Mouse (Mus musculus) CH12.LX (cell line): ENCODE results near the gene Prss30. TPM values are rescaled to one million over a fixed set of nuclear protein-coding genes. Genes with fewer than 3 reads are reported as not detected.

Source experiments
- DNase-seq: peaks from one replicate; pipeline ENCODE4 v3.0.0-alpha.2; 2013; ENCODE audit errors: extremely low read depth
- H3K27ac ChIP-seq: 2 replicates; pipeline ENCODE4 v1.5.1; 2012; ENCODE audit warnings: low read depth, mild to moderate bottlenecking, control low read depth, moderate library complexity; ENCODE audit not compliant: insufficient read depth
- H3K27me3 ChIP-seq: replicated peaks from 2 replicates; pipeline ENCODE3; 2012; ENCODE audit warnings: inconsistent platforms
- H3K36me3 ChIP-seq, 2 experiments: replicated peaks in 1 of 2; 2 replicates each; pipeline versions ENCODE3 to v1.6.1; 2012; ENCODE audit warnings: inconsistent platforms in 1 of 2, low read length in 1 of 2, mild to moderate bottlenecking in 1 of 2, mixed read lengths in 1 of 2, moderate library complexity in 1 of 2; ENCODE audit not compliant: control insufficient read depth in 1 of 2, insufficient read depth in 1 of 2
- H3K4me1 ChIP-seq, 2 experiments: 2 replicates each; pipeline ENCODE4 v1.6.1; 2012; ENCODE audit warnings: inconsistent platforms in 1 of 2, moderate library complexity in 1 of 2; ENCODE audit not compliant: insufficient read depth in 2 of 2, control insufficient read depth in 1 of 2
- H3K4me2 ChIP-seq: 2 replicates; pipeline ENCODE4 v1.6.1; 2012; ENCODE audit warnings: low read depth, mild to moderate bottlenecking, control low read depth; ENCODE audit not compliant: poor library complexity, insufficient read depth, severe bottlenecking
- H3K4me3 ChIP-seq, 3 experiments: fragments of 150-350 bp in 1 of 3; sonication (generic) in 1 of 3; replicated peaks in 1 of 3; 2 replicates each; pipeline versions ENCODE3 to v1.5.1; 2011 to 2012; ENCODE audit warnings: low read depth in 2 of 3, low read length in 2 of 3, mild to moderate bottlenecking in 2 of 3, moderate library complexity in 2 of 3, control low read depth in 1 of 3, improper control_type of control experiment in 1 of 3, inconsistent platforms in 1 of 3, mixed read lengths in 1 of 3; ENCODE audit not compliant: poor library complexity in 1 of 3
- H3K79me2 ChIP-seq: replicated peaks from 2 replicates; pipeline ENCODE4 v1.6.1; 2012; ENCODE audit warnings: mild to moderate bottlenecking, moderate library complexity; ENCODE audit not compliant: control insufficient read depth, poor library complexity, insufficient read depth, severe bottlenecking; ENCODE audit errors: extremely low read depth
- H3K9ac ChIP-seq: 2 replicates; pipeline ENCODE4 v1.6.1; 2012; ENCODE audit warnings: low read depth, mild to moderate bottlenecking, control low read depth, moderate library complexity; ENCODE audit not compliant: insufficient read depth
- H3K9me3 ChIP-seq: replicated peaks from 2 replicates; pipeline ENCODE3; 2012; ENCODE audit warnings: low read length, inconsistent platforms, mixed read lengths
- CHD2 ChIP-seq: IDR thresholded peaks from 2 replicates; pipeline ENCODE4 v1.6.1; 2011; ENCODE audit warnings: low read length, improper control_type of control experiment
- EP300 ChIP-seq: IDR thresholded peaks from 2 replicates; pipeline ENCODE4 v1.6.1; 2011; ENCODE audit warnings: low read length, improper control_type of control experiment
- ETS1 ChIP-seq: conservative IDR thresholded peaks from 2 replicates; pipeline ENCODE4 v1.6.1; 2012; ENCODE audit warnings: low read depth, mild to moderate bottlenecking, inconsistent platforms, low read length, improper control_type of control experiment, moderate library complexity
- IRF4 ChIP-seq: IDR thresholded peaks from 2 replicates; pipeline ENCODE4 v1.6.1; 2014; ENCODE audit warnings: low read depth, mild to moderate bottlenecking, inconsistent platforms, low read length, improper control_type of control experiment
- JUN ChIP-seq: IDR thresholded peaks from 2 replicates; pipeline ENCODE4 v1.6.1; 2011; ENCODE audit warnings: low read depth, mild to moderate bottlenecking, low read length, improper control_type of control experiment, moderate library complexity; ENCODE audit not compliant: insufficient read depth
- JUND ChIP-seq: conservative IDR thresholded peaks from 2 replicates; pipeline ENCODE4 v1.6.1; 2011; ENCODE audit warnings: low read depth, low read length, improper control_type of control experiment
- KAT2A ChIP-seq: IDR thresholded peaks from 2 replicates; pipeline ENCODE4 v1.6.1; 2012; ENCODE audit warnings: low read length, improper control_type of control experiment, inconsistent platforms; ENCODE audit not compliant: insufficient replicate concordance
- MXI1 ChIP-seq: IDR thresholded peaks from 2 replicates; pipeline ENCODE4 v1.6.1; 2011; ENCODE audit warnings: mild to moderate bottlenecking, low read depth, low read length, improper control_type of control experiment
- MYC ChIP-seq: IDR thresholded peaks from 2 replicates; pipeline ENCODE4 v1.6.1; 2011; ENCODE audit warnings: low read depth, mild to moderate bottlenecking, improper control_type of control experiment, low read length
- NELFE ChIP-seq: IDR thresholded peaks from 2 replicates; pipeline ENCODE4 v1.6.1; 2011; ENCODE audit warnings: low read depth, low read length, improper control_type of control experiment
- NRF1 ChIP-seq: IDR thresholded peaks from 2 replicates; pipeline ENCODE4 v1.6.1; 2014; ENCODE audit warnings: low read depth, mild to moderate bottlenecking, inconsistent platforms, low read length, improper control_type of control experiment, moderate library complexity
- PAX5 ChIP-seq: IDR thresholded peaks from 2 replicates; pipeline ENCODE4 v1.6.1; 2012; ENCODE audit warnings: low read length, inconsistent platforms, mixed read lengths
- SIN3A ChIP-seq: IDR thresholded peaks from 2 replicates; pipeline ENCODE4 v1.6.1; 2012; ENCODE audit warnings: low read length, improper control_type of control experiment, inconsistent platforms
- TCF12 ChIP-seq: IDR thresholded peaks from 2 replicates; pipeline ENCODE4 v1.6.1; 2014; ENCODE audit warnings: low read depth, mild to moderate bottlenecking, inconsistent platforms, low read length, improper control_type of control experiment
- ZKSCAN1 ChIP-seq: IDR thresholded peaks from 2 replicates; pipeline ENCODE4 v1.6.1; 2012; ENCODE audit warnings: low read depth, inconsistent platforms, low read length, improper control_type of control experiment, borderline replicate concordance
- ZMIZ1 ChIP-seq: IDR thresholded peaks from 2 replicates; pipeline ENCODE4 v1.6.1; 2012; ENCODE audit warnings: low read depth, mild to moderate bottlenecking, inconsistent platforms, low read length, improper control_type of control experiment
- ZNF384 ChIP-seq: IDR thresholded peaks from 2 replicates; pipeline ENCODE4 v1.6.1; 2012; ENCODE audit warnings: low read depth, low read length, improper control_type of control experiment, inconsistent platforms
- dilution Hi-C: fragments of 300-500 bp; cut with MboI; formaldehyde crosslinking; loops from 2 replicates; pipeline ENCODE4 v1.14.3; 2020; ENCODE audit warnings: low sequenced_read_pairs; ENCODE audit not compliant: extremely low pct_unique_long_range_greater_than_20kb, extremely low pct_ligation_motif_present
- in situ Hi-C: fragments of 300-500 bp; cut with MboI; formaldehyde crosslinking; loops from 3 replicates; pipeline ENCODE4 v1.14.3; 2019; ENCODE audit warnings: low sequenced_read_pairs, low pct_ligation_motif_present, low pct_unique_long_range_greater_than_20kb, mixed read lengths
- polyA plus RNA-seq: library from polyadenylated mRNA; unstranded; fragments of >175 nt; gene quantifications from 2 replicates; pipeline ENCODE4 v1.2.1, GENCODE M21; 2012; ENCODE audit warnings: low read depth; ENCODE audit not compliant: insufficient read length
- total RNA-seq, 2 experiments: library from RNA; depleted of rRNA; stranded (reverse); fragments of 300-350 nt in 1 of 2; fragments of >200 nt in 1 of 2; gene quantifications; 2 replicates each; pipeline ENCODE4 v1.2.3; 2012 to 2014

Gene Prss30
- total and polyA plus RNA-seq, 3 experiments, result 0.30 to 0.69 TPM; not detected in 1

DNA sequence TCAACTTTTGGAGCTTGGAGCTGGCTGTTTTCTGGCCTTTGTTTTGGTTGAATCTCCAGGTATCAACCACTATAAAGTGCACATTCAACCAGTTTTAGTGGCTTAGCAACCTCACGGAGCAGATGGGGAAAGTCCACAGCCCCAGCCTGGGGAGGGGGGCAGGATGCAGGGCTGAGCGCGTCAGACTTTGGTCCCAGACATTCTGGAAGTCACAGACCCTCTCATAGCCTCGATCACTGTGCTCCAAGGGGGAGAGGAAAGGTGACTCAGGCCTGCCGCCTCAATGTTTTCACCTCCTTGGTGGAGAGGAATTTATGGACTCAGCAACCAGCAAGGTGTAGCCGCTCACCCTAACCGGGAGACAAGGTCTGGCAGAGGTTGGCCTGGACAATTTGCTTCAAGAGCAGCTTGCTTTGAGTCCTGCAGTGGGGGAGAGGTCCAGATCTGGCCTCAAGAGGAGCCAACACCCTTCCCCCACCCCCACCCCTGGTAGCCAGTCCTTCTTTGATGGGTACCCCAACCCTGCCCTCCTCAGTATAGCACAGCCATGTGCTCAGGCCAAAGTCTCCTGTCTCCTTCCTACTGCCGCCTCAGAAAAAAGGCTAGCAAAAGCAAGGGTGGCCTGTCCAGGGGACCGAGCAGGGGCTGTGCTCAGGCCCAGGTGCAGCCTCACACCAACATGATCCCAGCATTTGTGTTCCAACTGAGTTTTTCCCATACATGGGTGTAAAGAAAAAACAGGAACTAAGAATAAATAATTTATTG lies 12.6 kb upstream of the Prss30 start:
- Histone ChIP-seq H3K4me2 (no peak overlapping the region), H3K79me2 (no peaks in the 10 kb centered on the region), H3K27me3 (peaks cover 64% of the 10 kb centered on the region), H3K36me3 (no peaks in the 10 kb centered on the region), H3K9ac (no peak overlapping the region), H3K4me3 (no peak overlapping the region), H3K4me1 (peaks cover 6 to 17% of the 10 kb centered on the region in 2 experiments), H3K9me3 (no peaks in the 10 kb centered on the region), H3K27ac (no peak overlapping the region)
- DNase-seq, result no peak
- in situ Hi-C loops, result no loop called here
- TF ChIP-seq IRF4 (no peak), ZMIZ1 (no peak), PAX5 (no peak)
- dilution Hi-C loops, result no loop called here

DNA sequence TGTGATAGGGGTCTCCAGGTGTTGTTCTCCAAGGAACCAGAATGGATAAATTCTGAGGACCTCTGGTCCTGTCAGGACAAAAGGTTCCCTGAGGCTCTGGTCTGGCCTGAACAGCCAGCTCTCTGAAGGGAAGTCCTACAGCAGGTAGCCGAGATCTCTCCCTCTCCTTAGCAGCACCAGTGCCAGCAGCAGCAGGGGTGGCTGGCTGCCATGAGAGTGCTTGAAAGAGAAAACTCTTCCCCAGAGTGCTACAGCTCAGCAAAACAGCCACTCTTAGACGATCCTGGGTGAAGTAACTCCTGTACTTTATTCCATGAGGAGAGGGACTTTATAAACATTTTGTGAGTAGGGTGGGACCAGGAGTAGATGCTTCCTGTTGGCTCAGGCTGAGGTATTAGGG lies 9.4 kb upstream of the Prss30 start:
- Histone ChIP-seq H3K27me3 (peaks cover 56% of the 10 kb centered on the region), H3K79me2 (no peaks in the 10 kb centered on the region), H3K4me1 (peaks cover 4 to 9% of the 10 kb centered on the region in 2 experiments; a peak in 3 of 4 replicates), H3K27ac (no peak overlapping the region), H3K36me3 (no peaks in the 10 kb centered on the region), H3K9ac (no peak overlapping the region), H3K9me3 (no peaks in the 10 kb centered on the region), H3K4me3 (no peak overlapping the region), H3K4me2 (no peak overlapping the region)
- dilution Hi-C loops (no loop called here), in situ Hi-C loops (no loop called here)
- DNase-seq, result no peak
- no peak for TF ChIP-seq JUN
- no peak for TF ChIP-seq ZKSCAN1
- TF ChIP-seq NELFE, result no peak
- TF ChIP-seq JUND, result no peak
- TF ChIP-seq EP300, result no peak
- TF ChIP-seq CHD2, result no peak
- no peak for TF ChIP-seq ZNF384
- no peak for TF ChIP-seq SIN3A
- no peak for TF ChIP-seq MYC
- TF ChIP-seq KAT2A, result no peak
- TF ChIP-seq ETS1, result no peak
- TF ChIP-seq TCF12, result no peak
- no peak for TF ChIP-seq NRF1
- TF ChIP-seq MXI1, result no peak
